Mouse (Mus musculus): Measurements from ENCODE around the gene Slc9a8.

Gene Slc9a8

GRCm38 (mm10) chr2:167483827-167484410 lies 62.4 kb downstream of the Slc9a8 start:
- peak; percentile 66 to 75 for DNase-seq

- DNase-seq: peak in 1 of 2 experiments; percentile 38
Observed at GRCm38 (mm10) chr2:167484932-167485331, 63.4 kb downstream of the Slc9a8 start.

GRCm38 (mm10) chr2:167485501-167486377 lies 64.2 kb downstream of the Slc9a8 start:
- peak; percentile 87 to 89 for DNase-seq

GRCm38 (mm10) chr2:167486573-167486972 lies 65.1 kb downstream of the Slc9a8 start:
- peak; percentile 71 to 73 for DNase-seq

- no peak for DNase-seq
Observed at GRCm38 (mm10) chr2:167487551-167487950, 66.0 kb downstream of the Slc9a8 start.

- no peak for DNase-seq
Observed at GRCm38 (mm10) chr2:167487994-167488393, 66.5 kb downstream of the Slc9a8 start.

GRCm38 (mm10) chr2:167490813-167491525 lies 69.5 kb downstream of the Slc9a8 start:
- peak; percentile 44 to 52 for DNase-seq

- peak in 1 of 2 experiments; percentile 46 for DNase-seq
Observed at GRCm38 (mm10) chr2:167491757-167492708, 70.5 kb downstream of the Slc9a8 start, which contains the start of gene Rnf114. Gene Rnf114 (plus strand): TSS chr2:167492645.

- peak; percentile 92 to 94 for DNase-seq
Observed at GRCm38 (mm10) chr2:167492713-167493636, 71.5 kb downstream of the Slc9a8 start, which contains the start of gene Spata2. Gene Spata2 (minus strand): TSS chr2:167492887.

- DNase-seq: no peak
Observed at GRCm38 (mm10) chr2:167496437-167496836, 74.9 kb downstream of the Slc9a8 start.

- DNase-seq: no peak
Observed at GRCm38 (mm10) chr2:167497272-167497671, 75.8 kb downstream of the Slc9a8 start.

- DNase-seq: no peak
Observed at GRCm38 (mm10) chr2:167502554-167503252, 81.2 kb downstream of the Slc9a8 start.

GRCm38 (mm10) chr2:167503253-167503895 lies 81.9 kb downstream of the Slc9a8 start:
- peak; percentile 88 to 92 for DNase-seq

- DNase-seq: peak; percentile 50 to 54
Observed at GRCm38 (mm10) chr2:167503896-167504349, 82.4 kb downstream of the Slc9a8 start.

GRCm38 (mm10) chr2:167505127-167505526 lies 83.6 kb downstream of the Slc9a8 start:
- no peak for DNase-seq

- no peak for DNase-seq
Observed at GRCm38 (mm10) chr2:167506546-167507260, 85.2 kb downstream of the Slc9a8 start.

GRCm38 (mm10) chr2:167507719-167508385 lies 86.3 kb downstream of the Slc9a8 start:
- DNase-seq: no peak

GRCm38 (mm10) chr2:167508569-167508968 lies 87.1 kb downstream of the Slc9a8 start:
- no peak for DNase-seq

Measured in cerebellum, postnatal 36 days (tissue).